In the genomic region with DNA sequence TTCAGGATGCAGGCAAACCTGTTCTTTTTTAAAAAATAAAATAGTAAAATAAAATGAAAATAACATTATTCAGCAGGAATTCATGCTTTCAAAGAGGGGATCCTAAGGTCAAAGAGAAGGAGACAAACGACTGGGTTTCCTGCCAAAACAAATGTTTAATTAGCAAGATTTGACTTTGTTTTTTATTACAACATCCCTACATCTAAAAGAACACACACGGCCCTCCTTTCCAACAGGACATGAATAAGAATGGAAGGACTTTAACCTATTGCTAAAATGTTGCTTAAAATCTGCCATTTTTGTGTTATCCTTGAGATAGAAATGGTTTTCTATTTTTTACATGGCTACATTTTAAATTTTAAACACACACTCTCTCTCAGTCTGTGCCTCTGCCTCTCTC, we compare ENCODE assay signal across 39 mouse cellular contexts. TPM values are rescaled to one million over a fixed set of nuclear protein-coding genes. Genes with fewer than 3 reads are reported as not detected.
"Had no signal": no experiment of that assay in that cellular context is flagged by ENCODE, and none has a peak within 500 bp of the region (broad histone marks: within the 10 kb centered on the region; RNA-seq: fewer than 3 reads in every experiment).

No protein-coding gene starts in this region.

- H3K27me3 ChIP-seq: embryonic facial prominence, embryonic 12.5 days; embryonic facial prominence, embryonic 13.5 days; embryonic facial prominence, embryonic 15.5 days; forebrain, embryonic 12.5 days; forebrain, embryonic 13.5 days; forebrain, embryonic 15.5 days had no signal

- H3K36me3 ChIP-seq: embryonic facial prominence, embryonic 10.5 days; embryonic facial prominence, embryonic 12.5 days; embryonic facial prominence, embryonic 13.5 days; embryonic facial prominence, embryonic 15.5 days; forebrain, embryonic 10.5 days; forebrain, embryonic 12.5 days; forebrain, embryonic 15.5 days had no signal

- DNase-seq: cerebellum, adult 18-20 months; cerebellum, adult 2 months; cerebellum, adult 8-10 months; cerebellum, adult 9-10 months; cerebellum, adult 9-11 months; cerebellum, postnatal 10 days; cerebellum, postnatal 14 days; cerebellum, postnatal 25 days; cerebellum, postnatal 36 days; embryo, embryonic 11 days; forebrain, postnatal 0 days; gastrocnemius, adult 2 months; gastrocnemius, postnatal 10 days; gastrocnemius, postnatal 14 days; gastrocnemius, postnatal 25 days; gastrocnemius, postnatal 36 days; heart, adult 11 months had no signal

- H3K9me3 ChIP-seq: embryonic facial prominence, embryonic 10.5 days; embryonic facial prominence, embryonic 12.5 days; embryonic facial prominence, embryonic 13.5 days; embryonic facial prominence, embryonic 15.5 days; forebrain, embryonic 10.5 days; forebrain, embryonic 12.5 days; forebrain, embryonic 13.5 days; forebrain, embryonic 15.5 days had no signal

- H3K4me2 ChIP-seq: embryonic facial prominence, embryonic 12.5 days; embryonic facial prominence, embryonic 13.5 days; embryonic facial prominence, embryonic 15.5 days; forebrain, embryonic 12.5 days; forebrain, embryonic 13.5 days; forebrain, embryonic 15.5 days had no signal

- H3K27ac ChIP-seq: embryonic facial prominence, embryonic 10.5 days; embryonic facial prominence, embryonic 12.5 days; embryonic facial prominence, embryonic 13.5 days; embryonic facial prominence, embryonic 15.5 days; forebrain, embryonic 10.5 days; forebrain, embryonic 12.5 days; forebrain, embryonic 13.5 days; forebrain, embryonic 15.5 days; gastrocnemius, adult 2 months had no signal

- H3K4me1 ChIP-seq: embryonic facial prominence, embryonic 10.5 days; embryonic facial prominence, embryonic 12.5 days; embryonic facial prominence, embryonic 13.5 days; embryonic facial prominence, embryonic 15.5 days; forebrain, embryonic 10.5 days; forebrain, embryonic 12.5 days; forebrain, embryonic 13.5 days; forebrain, embryonic 15.5 days had no signal

- H3K9ac ChIP-seq: embryonic facial prominence, embryonic 12.5 days; embryonic facial prominence, embryonic 13.5 days; embryonic facial prominence, embryonic 15.5 days; forebrain, embryonic 12.5 days; forebrain, embryonic 13.5 days; forebrain, embryonic 15.5 days; forebrain, postnatal 0 days had no signal

- H3K4me3 ChIP-seq: embryonic facial prominence, embryonic 10.5 days; embryonic facial prominence, embryonic 12.5 days; embryonic facial prominence, embryonic 13.5 days; embryonic facial prominence, embryonic 15.5 days; erythroblast, embryonic 14.5 days; forebrain, embryonic 10.5 days; forebrain, embryonic 12.5 days; forebrain, embryonic 13.5 days; forebrain, embryonic 15.5 days; gastrocnemius, adult 2 months had no signal

- ATAC-seq: forebrain, embryonic 13.5 days; forebrain, embryonic 14.5 days; forebrain, embryonic 15.5 days; forebrain, embryonic 16.5 days; forebrain, postnatal 0 days had no signal

RNA-seq across cellular contexts. Expression of gene F11, which starts 8.7 kb away (rescaled TPM):
- total RNA-seq: common myeloid progenitor, adult 5-6 weeks; forebrain, postnatal 0 days; gastrocnemius, adult 18-20 months; gastrocnemius, adult 2 months; gastrocnemius, adult 8-10 months; gastrocnemius, postnatal 14 days; gastrocnemius, postnatal 25 days; gastrocnemius, postnatal 36 days; granulocyte monocyte progenitor cell, adult 5-6 weeks had no signal
- polyA plus RNA-seq: cerebellum, adult 2 months; cortical plate, adult 2 months; embryonic facial prominence, embryonic 10.5 days; embryonic facial prominence, embryonic 11.5 days; embryonic facial prominence, embryonic 12.5 days; embryonic facial prominence, embryonic 13.5 days; embryonic facial prominence, embryonic 14.5 days; embryonic facial prominence, embryonic 15.5 days; forebrain, embryonic 10.5 days; forebrain, embryonic 11.5 days; forebrain, embryonic 12.5 days; forebrain, embryonic 13.5 days; forebrain, embryonic 14.5 days; forebrain, embryonic 15.5 days; forebrain, embryonic 16.5 days; forebrain, postnatal 0 days; frontal cortex, adult 2 months; gonadal fat pad, adult 2 months had no signal

RNA-seq across cellular contexts. Expression of gene Klkb1, which starts 41.5 kb away (rescaled TPM):
- total RNA-seq: common myeloid progenitor, adult 5-6 weeks; gastrocnemius, adult 2 months; gastrocnemius, postnatal 10 days; gastrocnemius, postnatal 14 days; gastrocnemius, postnatal 25 days; gastrocnemius, postnatal 36 days; granulocyte monocyte progenitor cell, adult 5-6 weeks had no signal
- polyA plus RNA-seq: embryonic facial prominence, embryonic 10.5 days; embryonic facial prominence, embryonic 11.5 days; erythroblast, embryonic 14.5 days; forebrain, embryonic 11.5 days; forebrain, embryonic 13.5 days; forebrain, embryonic 14.5 days; forebrain, embryonic 15.5 days; forebrain, embryonic 16.5 days had no signal

RNA-seq across cellular contexts. Expression of gene Gm45753, which starts 55.2 kb away (rescaled TPM):
- total RNA-seq: common myeloid progenitor, adult 5-6 weeks; forebrain, postnatal 0 days; gastrocnemius, adult 18-20 months; gastrocnemius, adult 2 months; gastrocnemius, adult 8-10 months; gastrocnemius, postnatal 10 days; gastrocnemius, postnatal 14 days; gastrocnemius, postnatal 25 days; gastrocnemius, postnatal 36 days; gastrocnemius, postnatal 4 days; granulocyte monocyte progenitor cell, adult 5-6 weeks had no signal
- polyA plus RNA-seq: cerebellum, adult 2 months; cortical plate, adult 2 months; embryonic facial prominence, embryonic 11.5 days; embryonic facial prominence, embryonic 12.5 days; embryonic facial prominence, embryonic 13.5 days; embryonic facial prominence, embryonic 14.5 days; erythroblast, embryonic 14.5 days; forebrain, embryonic 10.5 days; forebrain, embryonic 11.5 days; forebrain, embryonic 12.5 days; forebrain, embryonic 13.5 days; forebrain, embryonic 14.5 days; forebrain, embryonic 15.5 days; forebrain, embryonic 16.5 days; frontal cortex, adult 2 months had no signal
